16 mouse cellular contexts compared by ENCODE assay signal in the genomic region with DNA sequence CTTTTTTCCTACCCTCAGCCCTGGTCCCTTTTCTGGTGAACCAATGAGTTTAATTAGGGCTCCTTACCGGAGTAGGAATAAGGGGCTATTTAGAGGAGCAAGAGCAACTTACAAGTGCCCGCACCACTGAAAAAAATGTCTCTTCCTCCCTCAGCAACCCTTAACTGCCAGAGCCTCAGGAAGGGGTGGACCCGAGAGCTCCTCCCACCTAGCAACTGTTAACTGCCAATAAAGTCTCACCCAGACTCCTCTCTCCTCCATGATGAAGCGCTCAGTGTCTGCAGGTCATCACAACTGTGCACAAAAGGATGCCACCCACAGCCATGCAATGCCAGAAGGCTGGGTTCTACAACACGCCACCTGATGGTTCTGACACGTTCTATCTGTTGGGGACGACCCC. TPM values are rescaled to one million over a fixed set of nuclear protein-coding genes. Genes with fewer than 3 reads are reported as not detected.
DNase-seq lines count a peak whose midpoint lies in the region; ATAC-seq lines count a peak whose summit lies in the region.
"Had no signal": no experiment of that assay in that cellular context is flagged by ENCODE, and none has a peak within 500 bp of the region (broad histone marks: within the 10 kb centered on the region; RNA-seq: fewer than 3 reads in every experiment).

No protein-coding gene starts in this region.

- ATAC-seq in frontal cortex, adult (ENCODE audit: low TSS enrichment) = peak; percentile 41; the same call in 1 of the 2 replicates
- ATAC-seq in common myeloid progenitor, adult 5-6 weeks (replicated peaks; ENCODE audit: low read depth, poor library complexity, severe bottlenecking) = peak; percentile 62
- peak; percentile 62 for ATAC-seq in megakaryocyte progenitor cell, adult 5-6 weeks (replicated peaks; ENCODE audit: poor library complexity)
- ATAC-seq: forebrain, embryonic 15.5 days; intestine, embryonic 15.5 days had no signal

- DNase-seq in frontal cortex, postnatal 14 days (ENCODE audit: low spot score in 2 of 2) = no peak
- peak; percentile 44 for DNase-seq in 416B (ENCODE audit: low read depth)
- no peak for DNase-seq in left cerebral cortex, postnatal 36 days (ENCODE audit: low spot score in 2 of 2)
- DNase-seq in right cerebral cortex, adult 2 months (ENCODE audit: low spot score in 2 of 2) = no peak
- DNase-seq: adrenal gland, postnatal 10 days; cerebellum, adult 11 months; cerebellum, adult 8-10 months; cerebellum, postnatal 14 days; gastrocnemius, postnatal 14 days; heart, adult 18-20 months; heart, postnatal 14 days had no signal

- intact Hi-C loops in left cerebral cortex, postnatal 36 days (cut with DNase I) = no loop called here

RNA-seq across cellular contexts. Expression of a gene that starts 8.6 kb away (rescaled TPM):
- total RNA-seq in common myeloid progenitor, adult 5-6 weeks (2017) = 446 and 456 TPM in 2 replicates
- total RNA-seq in megakaryocyte progenitor cell, adult 5-6 weeks (2015) = 559 and 601 TPM in 2 replicates
- 468 and 493 TPM in 2 replicates for total RNA-seq in megakaryocyte progenitor cell, adult 5-6 weeks (2017)
- total RNA-seq in left cerebral cortex, postnatal 36 days (2021) = 100 to 1,000 TPM; 247 to 250 TPM

RNA-seq across cellular contexts. Expression of a gene that starts 8.6 kb away (rescaled TPM):
- total RNA-seq in common myeloid progenitor, adult 5-6 weeks (2017) = 34.5 and 42.6 TPM in 2 replicates
- 23.0 and 27.1 TPM in 2 replicates for total RNA-seq in megakaryocyte progenitor cell, adult 5-6 weeks (2015)
- total RNA-seq in megakaryocyte progenitor cell, adult 5-6 weeks (2017) = 29.6 and 34.4 TPM in 2 replicates
- total RNA-seq in left cerebral cortex, postnatal 36 days (2021) = 10 to 100 TPM; 10.8 to 13.6 TPM

RNA-seq across cellular contexts. Expression of a gene that starts 23.4 kb away (rescaled TPM):
- 11.7 and 13.8 TPM in 2 replicates for total RNA-seq in common myeloid progenitor, adult 5-6 weeks (2017)
- 20.1 and 21.5 TPM in 2 replicates for total RNA-seq in megakaryocyte progenitor cell, adult 5-6 weeks (2015)
- total RNA-seq in megakaryocyte progenitor cell, adult 5-6 weeks (2017) = 6.7 and 11.7 TPM in 2 replicates
- 10 to 100 TPM; 13.0 to 17.4 TPM for total RNA-seq in left cerebral cortex, postnatal 36 days (2021)

RNA-seq across cellular contexts. Expression of a gene that starts 59.4 kb away (rescaled TPM):
- not detected in 2 replicates for total RNA-seq in common myeloid progenitor, adult 5-6 weeks (2017)
- total RNA-seq in megakaryocyte progenitor cell, adult 5-6 weeks (2015) = not detected in 2 replicates
- not detected in 2 replicates for total RNA-seq in megakaryocyte progenitor cell, adult 5-6 weeks (2017)
- 1 to 10 TPM; 1.9 to 3.6 TPM for total RNA-seq in left cerebral cortex, postnatal 36 days (2021)
